In genomic region chr2:22271555-22271954, GRCm38 (mm10) we compare ENCODE assay signal across 32 mouse cellular contexts. TPM values are rescaled to one million over a fixed set of nuclear protein-coding genes. Genes with fewer than 3 reads are reported as not detected.
"Had no signal": no experiment of that assay in that cellular context is flagged by ENCODE, and none has a peak within 500 bp of the region (broad histone marks: within the 10 kb centered on the region; RNA-seq: fewer than 3 reads in every experiment).

No protein-coding gene starts in this region.

- DNase-seq: gastrocnemius, adult 2 months; gastrocnemius, postnatal 10 days; gastrocnemius, postnatal 25 days; heart, adult 18-20 months; heart, postnatal 10 days; heart, postnatal 4 days; kidney, postnatal 25 days; kidney, postnatal 4 days; liver; liver, embryonic 13.5 days had no signal

- H3K9me3 ChIP-seq: heart, embryonic 10.5 days; heart, embryonic 12.5 days; intestine, embryonic 15.5 days; kidney, embryonic 15.5 days; limb, embryonic 10.5 days; limb, embryonic 12.5 days; liver, embryonic 13.5 days; liver, embryonic 15.5 days had no signal

- ATAC-seq: forebrain, embryonic 16.5 days; hindbrain, embryonic 16.5 days; inflammation-experienced regulatory T-cells, adult 6 months; intestine, embryonic 15.5 days; intestine, postnatal 0 days had no signal

- H3K9ac ChIP-seq: heart, embryonic 12.5 days; hindbrain, embryonic 14.5 days; intestine, embryonic 15.5 days; kidney, embryonic 15.5 days; limb, embryonic 12.5 days; liver, embryonic 13.5 days; liver, embryonic 15.5 days had no signal

- H3K4me1 ChIP-seq: heart, embryonic 10.5 days; heart, embryonic 12.5 days; intestine, embryonic 15.5 days; kidney, embryonic 15.5 days; limb, embryonic 10.5 days; limb, embryonic 12.5 days; liver, embryonic 13.5 days; liver, embryonic 15.5 days had no signal

- H3K36me3 ChIP-seq: heart, embryonic 10.5 days; heart, embryonic 12.5 days; intestine, embryonic 15.5 days; kidney, embryonic 15.5 days; limb, embryonic 10.5 days; limb, embryonic 12.5 days; liver, embryonic 13.5 days; liver, embryonic 15.5 days had no signal

- H3K4me2 ChIP-seq: heart, embryonic 12.5 days; hindbrain, embryonic 14.5 days; intestine, embryonic 15.5 days; kidney, embryonic 15.5 days; limb, embryonic 12.5 days; liver, embryonic 11.5 days; liver, embryonic 13.5 days; liver, embryonic 15.5 days had no signal

- H3K4me3 ChIP-seq: gastrocnemius, adult 2 months; heart, embryonic 10.5 days; heart, embryonic 12.5 days; intestine, embryonic 15.5 days; kidney, embryonic 15.5 days; layer of hippocampus, adult 2 months; left cerebral cortex, adult 2 months; limb, embryonic 10.5 days; limb, embryonic 12.5 days; liver, embryonic 13.5 days; liver, embryonic 15.5 days had no signal

- H3K27ac ChIP-seq: gastrocnemius, adult 2 months; heart, embryonic 10.5 days; hindbrain, embryonic 14.5 days; intestine, embryonic 15.5 days; kidney, embryonic 15.5 days; layer of hippocampus, adult 2 months; left cerebral cortex, adult 2 months; limb, embryonic 10.5 days; limb, embryonic 12.5 days; liver, embryonic 13.5 days; liver, embryonic 15.5 days had no signal

- H3K27me3 ChIP-seq: heart, embryonic 12.5 days; intestine, embryonic 15.5 days; kidney, embryonic 15.5 days; limb, embryonic 12.5 days; liver, embryonic 13.5 days; liver, embryonic 15.5 days had no signal

RNA-seq across cellular contexts. Expression of gene Myo3a, which starts 44.3 kb away (rescaled TPM):
- total RNA-seq: gastrocnemius, adult 2 months; gastrocnemius, postnatal 10 days; gastrocnemius, postnatal 25 days; gastrocnemius, postnatal 4 days; granulocyte monocyte progenitor cell, adult 5-6 weeks; heart, adult 18-20 months; heart, adult 8-10 months; heart, postnatal 10 days; heart, postnatal 25 days; heart, postnatal 4 days had no signal
- polyA plus RNA-seq: frontal cortex, adult 2 months; heart, embryonic 10.5 days; heart, embryonic 12.5 days; heart, embryonic 14.5 days; heart, embryonic 16.5 days; hindbrain, embryonic 14.5 days; inflammation-experienced regulatory T-cells, adult 6 months; intestine, embryonic 15.5 days; intestine, postnatal 0 days; limb, embryonic 10.5 days; limb, embryonic 12.5 days; liver, embryonic 11.5 days; liver, embryonic 13.5 days; liver, embryonic 15.5 days had no signal
